Mouse (Mus musculus) small intestine, adult 2 months (tissue): ENCODE measurements around the gene Ap3b2. TPM values are rescaled to one million over a fixed set of nuclear protein-coding genes. Genes with fewer than 3 reads are reported as not detected.
"Not testable (repeated sequence)": the region's sequence is repeated elsewhere in the genome, so short reads cannot be mapped to it uniquely, and the experiment has no call there.

Source experiments
- H3K27ac ChIP-seq: fragments of 200-500 bp; 2 replicates; pipeline ENCODE4 v1.5.1; 2012; ENCODE audit warnings: low read depth, low read length, control low read depth, inconsistent platforms; ENCODE audit not compliant: insufficient read depth
- H3K27me3 ChIP-seq: fragments of 200-500 bp; 2 replicates; pipeline ENCODE4 v1.6.1; 2012; ENCODE audit warnings: mild to moderate bottlenecking, moderate library complexity, low read length, inconsistent platforms; ENCODE audit not compliant: control insufficient read depth, insufficient read depth
- H3K36me3 ChIP-seq: fragments of 200-500 bp; 2 replicates; pipeline ENCODE4 v1.6.1; 2012; ENCODE audit warnings: mild to moderate bottlenecking, low read length, control low read depth, inconsistent platforms; ENCODE audit not compliant: control insufficient read depth, insufficient read depth
- H3K4me1 ChIP-seq: fragments of 200-500 bp; 2 replicates; pipeline ENCODE4 v1.6.1; 2012; ENCODE audit warnings: low read length, inconsistent platforms, mixed read lengths; ENCODE audit not compliant: control insufficient read depth, insufficient read depth, insufficient read length
- H3K4me3 ChIP-seq: fragments of 200-500 bp; 2 replicates; pipeline ENCODE4 v1.5.1; 2012; ENCODE audit warnings: low read depth, mild to moderate bottlenecking, control low read depth, inconsistent platforms, low read length, moderate library complexity
- CTCF ChIP-seq: fragments of 200-500 bp; IDR thresholded peaks from 2 replicates; pipeline ENCODE4 v1.5.1; 2012; ENCODE audit warnings: low read depth, mild to moderate bottlenecking, control low read depth, inconsistent platforms, low read length, moderate library complexity, mixed read lengths; ENCODE audit not compliant: insufficient replicate concordance, insufficient read length; ENCODE audit errors: extremely low read depth
- POLR2A ChIP-seq: fragments of 200-500 bp; IDR thresholded peaks from 2 replicates; pipeline ENCODE4 v1.6.1; 2012; ENCODE audit warnings: low read depth, mild to moderate bottlenecking, control low read depth, inconsistent platforms, low read length, moderate library complexity
- WGBS: fragments of 180-500 bp; shearing (Covaris S2); methylation state at CpG from one replicate; pipeline ENCODE4 v1.1.7; 2018; 5-methylcytosine and 5-hydroxymethylcytosine counted together
- polyA plus RNA-seq: library from polyadenylated mRNA; depleted of rRNA; stranded (reverse); fragments of >200 nt; gene quantifications from 2 replicates; pipeline ENCODE4 v1.2.3, GENCODE M21; 2012

Gene Ap3b2
- polyA plus RNA-seq, 1 experiment: 1.4 TPM

GRCm38 (mm10) chr7:81501050-81501449 is 7.3 kb upstream of the Ap3b2 start:
- TF ChIP-seq CTCF (no peak), POLR2A (no peak)

DNA sequence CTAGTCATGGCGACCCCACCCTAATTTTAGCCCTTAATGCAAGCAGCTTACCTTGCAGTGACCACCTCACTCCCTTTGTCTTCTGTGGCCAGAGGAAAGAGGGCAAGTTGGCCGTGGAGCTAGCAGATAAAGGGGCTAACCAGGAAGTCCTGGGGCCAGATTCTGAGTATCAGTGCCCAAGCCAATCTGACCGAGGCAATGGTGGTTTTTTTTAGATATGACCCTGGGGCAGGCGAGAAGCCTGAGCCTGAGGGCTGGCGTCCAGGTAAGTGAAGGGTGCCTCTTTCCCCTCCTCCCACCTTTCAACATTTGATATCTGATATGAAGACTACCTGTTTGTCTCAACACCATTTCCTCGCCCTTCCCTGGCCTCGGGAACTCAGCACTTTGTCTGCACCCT is 4.5 kb upstream of the Ap3b2 start, which contains the start of gene BC048679:
Gene BC048679, minus strand, starts transcription at position 101 of the 400 bp plus-strand sequence.
- 43% methylated on average over 7 of the region's 7 CpGs for WGBS
- Histone ChIP-seq H3K36me3 (no peaks in the 10 kb centered on the region), H3K4me1 (0 out of 2 replicates have a peak, but pooled peaks cover 5% of the 10 kb centered on the region), H3K27me3 (no peaks in the 10 kb centered on the region), H3K27ac (no peak within 1 kb of the TSS), H3K4me3 (no peak within 1 kb of the TSS)
- TF ChIP-seq CTCF (no peak), POLR2A (no peak)

More at GRCm38 (mm10) chr7:81501050-81501449, 7.3 kb upstream of the Ap3b2 start:
- no peaks in the 10 kb centered on the region for H3K4me1 ChIP-seq
- H3K27me3 ChIP-seq: no peaks in the 10 kb centered on the region
- H3K36me3 ChIP-seq: no peaks in the 10 kb centered on the region
- no peak overlapping the region for H3K27ac ChIP-seq
- H3K4me3 ChIP-seq: no peak overlapping the region
- WGBS: 44% methylated on average over 2 of the region's 2 CpGs

- Histone ChIP-seq H3K27me3 (no peaks in the 10 kb centered on the region), H3K4me3 (no peak overlapping the region), H3K4me1 (0 out of 2 replicates have a peak, but pooled peaks cover 5% of the 10 kb centered on the region), H3K36me3 (no peaks in the 10 kb centered on the region), H3K27ac (no peak overlapping the region)
- TF ChIP-seq POLR2A: no peak
- TF ChIP-seq CTCF: no peak
- WGBS: 18% methylated on average over 6 of the region's 6 CpGs
Measured at GRCm38 (mm10) chr7:81497171-81497570, 3.4 kb upstream of the Ap3b2 start.

DNA sequence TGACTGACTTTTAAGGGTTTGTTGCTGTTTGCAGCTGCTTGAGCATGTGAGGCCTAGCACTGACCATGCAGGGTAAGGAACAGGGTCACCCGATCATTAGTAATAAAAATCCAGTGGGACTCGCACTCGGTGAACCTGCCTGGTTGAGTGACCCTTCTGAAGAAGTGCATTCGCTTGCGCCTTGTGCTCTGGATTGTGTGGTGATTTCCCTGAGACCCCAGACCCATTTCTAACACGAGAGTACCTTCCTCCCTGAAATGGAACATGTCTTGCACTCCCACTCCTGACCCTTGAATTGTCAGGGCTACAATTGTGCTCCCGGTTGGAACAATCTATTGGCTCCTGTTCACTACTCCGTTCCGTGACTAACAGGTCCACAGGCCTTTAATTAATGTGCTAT is 1.1 kb downstream of the Ap3b2 start:
- H3K27ac ChIP-seq: no peak overlapping the region
- H3K27me3 ChIP-seq: no peaks in the 10 kb centered on the region
- H3K4me1 ChIP-seq: 0 out of 2 replicates have a peak, but pooled peaks cover 5% of the 10 kb centered on the region
- H3K4me3 ChIP-seq: no peak overlapping the region
- H3K36me3 ChIP-seq: no peaks in the 10 kb centered on the region
- TF ChIP-seq CTCF: no peak
- no peak for TF ChIP-seq POLR2A
- 58% methylated on average over 9 of the region's 9 CpGs for WGBS

DNA sequence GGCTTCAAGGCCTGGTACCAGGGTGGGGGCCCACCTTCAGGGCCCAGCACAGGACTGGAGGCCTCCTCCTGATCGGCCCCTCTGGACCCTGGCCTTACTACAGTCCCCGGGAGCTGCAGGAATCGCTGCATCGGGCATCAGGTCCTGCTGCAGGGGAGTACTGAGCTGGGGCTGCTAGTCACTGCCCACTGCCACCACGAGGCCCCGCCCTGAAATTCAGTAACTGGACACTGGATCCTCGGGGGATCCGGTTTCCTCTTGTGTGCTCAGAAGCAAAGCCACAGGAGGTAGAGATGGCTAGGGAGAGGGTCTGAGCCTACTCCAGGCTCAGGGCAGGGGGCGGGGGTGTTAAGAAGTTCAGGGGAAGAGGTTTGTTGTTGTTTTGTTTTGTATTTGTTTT is 4.1 kb downstream of the Ap3b2 start:
- WGBS: 14% methylated on average over 9 of the region's 9 CpGs
- Histone ChIP-seq H3K36me3 (no peaks in the 10 kb centered on the region), H3K27me3 (no peaks in the 10 kb centered on the region), H3K4me1 (0 out of 2 replicates have a peak, but pooled peaks cover 5% of the 10 kb centered on the region), H3K27ac (no peak overlapping the region), H3K4me3 (no peak overlapping the region)
- no peak for TF ChIP-seq POLR2A
- TF ChIP-seq CTCF: no peak

- Histone ChIP-seq H3K4me1 (no peaks in the 10 kb centered on the region), H3K36me3 (no peaks in the 10 kb centered on the region), H3K27ac (no peak overlapping the region), H3K4me3 (no peak overlapping the region), H3K27me3 (no peaks in the 10 kb centered on the region; the same call in 1 of the 2 replicates)
- TF ChIP-seq CTCF: no peak
- no peak for TF ChIP-seq POLR2A
- 6% methylated on average over 8 of the region's 8 CpGs for WGBS
Measured at GRCm38 (mm10) chr7:81480800-81481199, 12.9 kb downstream of the Ap3b2 start.

- H3K27ac ChIP-seq: no peak overlapping the region
- H3K4me1 ChIP-seq: no peaks in the 10 kb centered on the region
- 62% methylated on average over 3 of the region's 3 CpGs for WGBS
- no peak for TF ChIP-seq CTCF
- TF ChIP-seq POLR2A: no peak
- no peaks in the 10 kb centered on the region for H3K36me3 ChIP-seq
- no peaks in the 10 kb centered on the region; the same call in 1 of the 2 replicates for H3K27me3 ChIP-seq
- H3K4me3 ChIP-seq: no peak overlapping the region
Measured at GRCm38 (mm10) chr7:81479531-81480090, 14.1 kb downstream of the Ap3b2 start.

- H3K27me3 ChIP-seq, H3K4me3 ChIP-seq, H3K4me1 ChIP-seq, H3K27ac ChIP-seq, H3K36me3 ChIP-seq: not testable (repeated sequence)
Measured at GRCm38 (mm10) chr7:81478261-81478660, 15.5 kb downstream of the Ap3b2 start.
